Mouse (Mus musculus) ES-E14 (cell line): ENCODE results near the gene Mvd.

Source experiments
- CHD2 ChIP-seq: IDR thresholded peaks from 2 replicates; pipeline ENCODE4 v1.6.1; 2014; ENCODE audit warnings: mild to moderate bottlenecking, low read depth, low read length, inconsistent platforms
- HCFC1 ChIP-seq: IDR thresholded peaks from 2 replicates; pipeline ENCODE4 v1.6.1; 2012; ENCODE audit warnings: low read length, inconsistent platforms, borderline replicate concordance; ENCODE audit not compliant: insufficient read depth
- MAFK ChIP-seq: IDR thresholded peaks from 2 replicates; pipeline ENCODE4 v1.6.1; 2014; ENCODE audit warnings: mild to moderate bottlenecking, low read depth, low read length, inconsistent platforms; ENCODE audit not compliant: insufficient read depth
- ZC3H11A ChIP-seq: IDR thresholded peaks from 2 replicates; pipeline ENCODE4 v1.6.1; 2012; ENCODE audit warnings: low read depth, mild to moderate bottlenecking, inconsistent platforms, low read length, borderline replicate concordance
- ZNF384 ChIP-seq: IDR thresholded peaks from 2 replicates; pipeline ENCODE4 v1.6.1; 2012; ENCODE audit warnings: low read depth, low read length, inconsistent platforms

DNA sequence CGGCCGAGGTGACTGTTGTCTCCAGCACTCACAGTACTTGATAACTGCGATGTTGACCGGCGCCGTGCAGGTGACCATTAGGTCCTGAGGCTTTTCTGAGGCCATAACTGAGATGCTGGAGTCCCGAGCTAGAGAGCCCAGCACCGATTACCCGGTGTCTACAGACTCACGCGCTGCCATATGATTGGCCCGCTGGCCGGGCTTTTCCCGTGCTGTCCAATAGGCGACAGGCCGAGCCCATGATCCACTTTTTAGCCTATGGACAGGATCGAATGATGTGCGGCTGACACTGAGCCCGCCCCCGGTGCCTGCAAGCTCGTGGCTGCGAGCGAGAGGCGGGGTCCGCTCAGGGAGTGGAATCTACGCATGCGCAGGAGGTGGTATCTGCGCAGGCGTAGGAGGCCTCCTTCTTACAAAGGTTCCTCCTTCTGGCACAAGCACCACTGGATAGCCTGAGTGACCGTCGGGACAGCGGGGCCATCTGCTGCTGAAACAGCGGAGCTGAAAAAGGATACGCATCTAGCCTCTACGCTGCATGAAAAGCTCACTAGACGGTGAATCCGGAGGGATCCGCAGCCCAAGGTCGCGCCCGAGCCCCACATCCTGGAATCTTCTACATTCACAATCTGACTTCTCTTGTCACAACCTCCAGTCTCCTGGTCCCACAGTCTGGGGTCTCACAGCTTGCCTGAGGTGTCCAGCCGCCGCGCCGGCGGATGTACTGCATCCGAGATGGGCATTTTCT lies at the start of gene Mvd:
- TF ChIP-seq CHD2 (no peak), MAFK (no peak), ZC3H11A (no peak), ZNF384 (no peak), HCFC1 (no peak)
